Mouse (Mus musculus): ENCODE results near the gene Spats2. TPM values are rescaled to one million over a fixed set of nuclear protein-coding genes. Genes with fewer than 3 reads are reported as not detected.
"Not testable (repeated sequence)": the region's sequence is repeated elsewhere in the genome, so short reads cannot be mapped to it uniquely, and the experiment has no call there.

Spats2 gene
- polyA plus RNA-seq (2015; fragmentation: Nextera tagmentation; extraction: Ambion mirVana) = 31.8 and 34.5 TPM in 2 replicates

GRCm38 (mm10) chr15:99125711-99126080 is at the start of gene Spats2:
Spats2 (plus strand) TSS chr15:99125916.
- Histone ChIP-seq H3K9ac (peak within 1 kb of the TSS; percentile 97), H3K4me1 (peaks cover 41% of the 10 kb centered on the region), H3K4me3 (peak within 1 kb of the TSS; percentile 86), H3K4me2 (peak within 1 kb of the TSS; percentile 84), H3K36me3 (no peaks in the 10 kb centered on the region), H3K27me3 (replicated peaks) (no peaks in the 10 kb centered on the region), H3K9me3 (no peaks in the 10 kb centered on the region), H3K27ac (replicated peaks) (peak within 1 kb of the TSS; percentile 95)
- WGBS = 1% methylated on average over 12 of the region's 12 CpGs
- no peak for ATAC-seq (ENCODE audit: extremely low read depth, insufficient number of reproducible peaks, low FRiP score, low TSS enrichment)

GRCm38 (mm10) chr15:99076011-99076410 is 49.7 kb upstream of the Spats2 start:
- peaks cover 37% of the 10 kb centered on the region for H3K4me1 ChIP-seq
- peak overlapping the region; percentile 75 for H3K4me3 ChIP-seq
- H3K27ac ChIP-seq (replicated peaks); H3K9me3 ChIP-seq; ATAC-seq (ENCODE audit: extremely low read depth, insufficient number of reproducible peaks, low FRiP score, low TSS enrichment); H3K27me3 ChIP-seq (replicated peaks): not testable (repeated sequence)
- 96% methylated on average over 3 of the region's 3 CpGs for WGBS
- H3K9ac ChIP-seq = peak overlapping the region; percentile 87
- H3K4me2 ChIP-seq = peak overlapping the region; percentile 91
- H3K36me3 ChIP-seq = peaks cover 35% of the 10 kb centered on the region

- WGBS = 72% methylated on average over 15 of the region's 15 CpGs
- Histone ChIP-seq H3K4me2 (no peak overlapping the region), H3K27me3 (replicated peaks) (peaks cover 7% of the 10 kb centered on the region), H3K27ac (replicated peaks) (no peak overlapping the region), H3K36me3 (peaks cover 58% of the 10 kb centered on the region), H3K4me1 (peaks cover 37% of the 10 kb centered on the region), H3K9me3 (no peaks in the 10 kb centered on the region), H3K4me3 (no peak overlapping the region), H3K9ac (no peak overlapping the region)
- ATAC-seq (ENCODE audit: extremely low read depth, insufficient number of reproducible peaks, low FRiP score, low TSS enrichment) = no peak
These were observed 47.4 kb upstream of the Spats2 start for GRCm38 (mm10) chr15:99078181-99078910.

- H3K4me2 ChIP-seq = no peak overlapping the region
- no peak for ATAC-seq (ENCODE audit: extremely low read depth, insufficient number of reproducible peaks, low FRiP score, low TSS enrichment)
- H3K4me3 ChIP-seq = no peak overlapping the region
- no peak overlapping the region for H3K27ac ChIP-seq (replicated peaks)
- no peaks in the 10 kb centered on the region for H3K9me3 ChIP-seq
- no peak overlapping the region for H3K9ac ChIP-seq
- peaks cover 44% of the 10 kb centered on the region for H3K4me1 ChIP-seq
- WGBS = 77% methylated on average over 3 of the region's 3 CpGs
- peaks cover 62% of the 10 kb centered on the region for H3K36me3 ChIP-seq
- peaks cover 22% of the 10 kb centered on the region for H3K27me3 ChIP-seq (replicated peaks)
These were observed 45.9 kb upstream of the Spats2 start for GRCm38 (mm10) chr15:99079804-99080203.

GRCm38 (mm10) chr15:99082322-99082721 is 43.4 kb upstream of the Spats2 start:
- Histone ChIP-seq H3K4me1 (peaks cover 25% of the 10 kb centered on the region), H3K4me2 (no peak overlapping the region), H3K36me3 (peaks cover 55% of the 10 kb centered on the region), H3K9me3 (no peaks in the 10 kb centered on the region), H3K27ac (replicated peaks) (no peak overlapping the region), H3K4me3 (no peak overlapping the region), H3K27me3 (replicated peaks) (peaks cover 47% of the 10 kb centered on the region), H3K9ac (no peak overlapping the region)
- ATAC-seq (ENCODE audit: extremely low read depth, insufficient number of reproducible peaks, low FRiP score, low TSS enrichment) = no peak
- 90% methylated on average over 12 of the region's 12 CpGs for WGBS

- H3K9ac ChIP-seq = no peak overlapping the region
- H3K4me1 ChIP-seq = peaks cover 25% of the 10 kb centered on the region
- H3K4me3 ChIP-seq = no peak overlapping the region
- H3K27me3 ChIP-seq (replicated peaks) = peaks cover 52% of the 10 kb centered on the region
- H3K27ac ChIP-seq (replicated peaks) = no peak overlapping the region
- no peak for ATAC-seq (ENCODE audit: extremely low read depth, insufficient number of reproducible peaks, low FRiP score, low TSS enrichment)
- 90% methylated on average over 16 of the region's 16 CpGs for WGBS
- peaks cover 50% of the 10 kb centered on the region for H3K36me3 ChIP-seq
- H3K9me3 ChIP-seq = no peaks in the 10 kb centered on the region
- no peak overlapping the region for H3K4me2 ChIP-seq
These were observed 42.9 kb upstream of the Spats2 start for GRCm38 (mm10) chr15:99082840-99083239.

- H3K4me3 ChIP-seq = no peak overlapping the region
- H3K27ac ChIP-seq (replicated peaks) = no peak overlapping the region
- WGBS = 69% methylated on average over 9 of the region's 9 CpGs
- no peaks in the 10 kb centered on the region for H3K9me3 ChIP-seq
- H3K36me3 ChIP-seq = peaks cover 46% of the 10 kb centered on the region
- H3K9ac ChIP-seq = no peak overlapping the region
- ATAC-seq (ENCODE audit: extremely low read depth, insufficient number of reproducible peaks, low FRiP score, low TSS enrichment) = no peak
- H3K4me2 ChIP-seq = no peak overlapping the region
- H3K27me3 ChIP-seq (replicated peaks) = peaks cover 56% of the 10 kb centered on the region
- H3K4me1 ChIP-seq = peaks cover 25% of the 10 kb centered on the region
These were observed 42.5 kb upstream of the Spats2 start for GRCm38 (mm10) chr15:99083258-99083657.

GRCm38 (mm10) chr15:99083867-99084557 is 41.7 kb upstream of the Spats2 start:
- no peak for ATAC-seq (ENCODE audit: extremely low read depth, insufficient number of reproducible peaks, low FRiP score, low TSS enrichment)
- Histone ChIP-seq H3K4me3 (peak overlapping the region; percentile 21; the same call in 1 of the 2 replicates), H3K27me3 (replicated peaks) (peaks cover 64% of the 10 kb centered on the region), H3K27ac (replicated peaks) (no peak overlapping the region), H3K4me1 (peaks cover 22% of the 10 kb centered on the region), H3K4me2 (peak overlapping the region; percentile 41), H3K36me3 (peaks cover 39% of the 10 kb centered on the region), H3K9ac (peak overlapping the region; percentile 64), H3K9me3 (no peaks in the 10 kb centered on the region)
- 9% methylated on average over 11 of the region's 11 CpGs for WGBS

GRCm38 (mm10) chr15:99084618-99085017 is 41.1 kb upstream of the Spats2 start:
- peaks cover 24% of the 10 kb centered on the region for H3K4me1 ChIP-seq
- ATAC-seq (ENCODE audit: extremely low read depth, insufficient number of reproducible peaks, low FRiP score, low TSS enrichment) = no peak
- peaks cover 39% of the 10 kb centered on the region for H3K36me3 ChIP-seq
- H3K9ac ChIP-seq = peak overlapping the region; percentile 64
- H3K27me3 ChIP-seq (replicated peaks) = peaks cover 70% of the 10 kb centered on the region
- no peak overlapping the region for H3K27ac ChIP-seq (replicated peaks)
- H3K4me2 ChIP-seq = peak overlapping the region; percentile 41
- peak overlapping the region; percentile 21; the same call in 1 of the 2 replicates for H3K4me3 ChIP-seq
- H3K9me3 ChIP-seq = no peaks in the 10 kb centered on the region
- WGBS = 11% methylated on average over 19 of the region's 19 CpGs

- Histone ChIP-seq H3K36me3 (peaks cover 27% of the 10 kb centered on the region), H3K4me2 (no peak overlapping the region), H3K9ac (no peak overlapping the region), H3K27me3 (replicated peaks) (peaks cover 84% of the 10 kb centered on the region), H3K4me1 (peaks cover 24% of the 10 kb centered on the region), H3K4me3 (no peak overlapping the region), H3K9me3 (no peaks in the 10 kb centered on the region), H3K27ac (replicated peaks) (no peak overlapping the region)
- ATAC-seq (ENCODE audit: extremely low read depth, insufficient number of reproducible peaks, low FRiP score, low TSS enrichment) = no peak
- WGBS = 72% methylated on average over 4 of the region's 4 CpGs
These were observed 39.7 kb upstream of the Spats2 start for GRCm38 (mm10) chr15:99085997-99086396.

- ATAC-seq (ENCODE audit: extremely low read depth, insufficient number of reproducible peaks, low FRiP score, low TSS enrichment) = no peak
- peak within 1 kb of the TSS; percentile 45 for H3K4me3 ChIP-seq
- peaks cover 12% of the 10 kb centered on the region for H3K36me3 ChIP-seq
- H3K9ac ChIP-seq = peak within 1 kb of the TSS; percentile 59
- 6% methylated on average over 60 of the region's 60 CpGs for WGBS
- no peak within 1 kb of the TSS for H3K27ac ChIP-seq (replicated peaks)
- H3K9me3 ChIP-seq = no peaks in the 10 kb centered on the region
- H3K4me1 ChIP-seq = peaks cover 24% of the 10 kb centered on the region
- peak within 1 kb of the TSS; percentile 67 for H3K4me2 ChIP-seq
- peaks cover 98% of the 10 kb centered on the region for H3K27me3 ChIP-seq (replicated peaks)
These were observed 38.3 kb upstream of the Spats2 start, which contains the start of gene C1ql4 for GRCm38 (mm10) chr15:99087253-99088075. C1ql4 (minus strand) TSS chr15:99087817.

All from heart, embryonic 13.5 days (tissue).